Mouse (Mus musculus) heart, embryonic 13.5 days (tissue): ENCODE measurements around the gene Slc25a11. TPM values are rescaled to one million over a fixed set of nuclear protein-coding genes. Genes with fewer than 3 reads are reported as not detected.

Experiments
- ATAC-seq: fragments of 200-750 bp; cut with Nextera tagmentation; 2 replicates; pipeline ENCODE4 v1.8.0; 2017; ENCODE audit warnings: moderate TSS enrichment; ENCODE audit not compliant: insufficient number of reproducible peaks, low FRiP score, low TSS enrichment; ENCODE audit errors: extremely low read depth
- H3K27ac ChIP-seq: fragments of 300-500 bp; sonication (generic); replicated peaks from 2 replicates; pipeline ENCODE4 v1.5.1; 2015; ENCODE audit warnings: moderate library complexity, mild to moderate bottlenecking, inconsistent platforms
- H3K27me3 ChIP-seq: fragments of 300-500 bp; sonication (generic); replicated peaks from 2 replicates; pipeline ENCODE4 v1.6.1; 2015; ENCODE audit warnings: mild to moderate bottlenecking, inconsistent platforms
- H3K36me3 ChIP-seq: fragments of 300-500 bp; sonication (generic); 2 replicates; pipeline ENCODE4 v1.6.1; 2015; ENCODE audit warnings: mild to moderate bottlenecking, inconsistent platforms
- H3K4me1 ChIP-seq: fragments of 300-500 bp; sonication (generic); 2 replicates; pipeline ENCODE4 v1.6.1; 2015; ENCODE audit warnings: inconsistent platforms
- H3K4me2 ChIP-seq: fragments of 300-500 bp; sonication (generic); 2 replicates; pipeline ENCODE4 v1.6.1; 2015; ENCODE audit warnings: inconsistent platforms, mild to moderate bottlenecking, moderate library complexity
- H3K4me3 ChIP-seq: fragments of 300-500 bp; sonication (generic); 2 replicates; pipeline ENCODE4 v1.5.1; 2015; ENCODE audit warnings: moderate library complexity, mild to moderate bottlenecking, inconsistent platforms
- H3K9ac ChIP-seq: fragments of 300-500 bp; sonication (generic); 2 replicates; pipeline ENCODE4 v1.6.1; 2015; ENCODE audit warnings: inconsistent platforms, mild to moderate bottlenecking, moderate library complexity
- H3K9me3 ChIP-seq: fragments of 300-500 bp; sonication (generic); 2 replicates; pipeline ENCODE4 v1.6.1; 2016; ENCODE audit warnings: inconsistent platforms
- WGBS: fragments of 180-500 bp; shearing (Covaris S2); methylation state at CpG from one replicate; pipeline ENCODE4 v1.1.7; 2015; ENCODE audit warnings: mixed read lengths; 5-methylcytosine and 5-hydroxymethylcytosine counted together
- polyA plus RNA-seq: library from polyadenylated mRNA; unstranded; fragments of >200 nt; fragmentation: Nextera tagmentation; extraction: Ambion mirVana; gene quantifications from 2 replicates; pipeline ENCODE4 v1.2.1, GENCODE M21; 2015

The Slc25a11 gene
- polyA plus RNA-seq, 1 experiment from 2014 or later: 234 TPM

- peak; percentile 58; the same call in 1 of the 2 replicates for ATAC-seq
- peaks cover 19% of the 10 kb centered on the region for H3K27me3 ChIP-seq
- peaks cover 37% of the 10 kb centered on the region for H3K36me3 ChIP-seq
- H3K4me1 ChIP-seq: peaks cover 18% of the 10 kb centered on the region
- H3K4me3 ChIP-seq: peak overlapping the region; percentile 55
- H3K9ac ChIP-seq: peak overlapping the region; percentile 82
- H3K27ac ChIP-seq: peak overlapping the region; percentile 58
- WGBS: 1% methylated on average over 17 of the region's 17 CpGs
- H3K9me3 ChIP-seq: no peaks in the 10 kb centered on the region
- peak overlapping the region; percentile 95 for H3K4me2 ChIP-seq
Observed at GRCm38 (mm10) chr11:70615074-70615473, 32.2 kb downstream of the Slc25a11 start.

DNA sequence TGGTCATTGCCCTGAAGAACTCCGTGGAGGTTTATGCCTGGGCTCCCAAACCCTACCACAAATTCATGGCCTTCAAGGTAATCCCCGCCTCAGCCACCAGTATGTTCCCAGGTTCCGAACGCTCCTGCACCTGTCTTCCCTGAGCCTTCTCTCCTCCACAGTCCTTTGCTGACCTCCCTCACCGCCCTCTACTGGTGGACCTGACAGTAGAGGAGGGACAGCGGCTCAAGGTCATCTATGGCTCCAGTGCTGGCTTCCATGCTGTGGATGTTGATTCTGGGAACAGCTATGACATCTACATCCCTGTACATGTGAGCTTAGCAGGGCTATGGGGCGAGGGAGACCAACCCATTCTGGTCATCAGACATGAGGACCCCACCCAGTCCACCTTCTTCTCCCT, 34.8 kb downstream of the Slc25a11 start:
- H3K4me3 ChIP-seq: no peak overlapping the region
- peaks cover 18% of the 10 kb centered on the region for H3K4me1 ChIP-seq
- ATAC-seq: no peak
- peaks cover 17% of the 10 kb centered on the region for H3K27me3 ChIP-seq
- H3K27ac ChIP-seq: no peak overlapping the region
- H3K4me2 ChIP-seq: no peak overlapping the region
- H3K9me3 ChIP-seq: no peaks in the 10 kb centered on the region
- H3K36me3 ChIP-seq: peaks cover 63% of the 10 kb centered on the region
- no peak overlapping the region for H3K9ac ChIP-seq
- WGBS: 76% methylated on average over 7 of the region's 7 CpGs

DNA sequence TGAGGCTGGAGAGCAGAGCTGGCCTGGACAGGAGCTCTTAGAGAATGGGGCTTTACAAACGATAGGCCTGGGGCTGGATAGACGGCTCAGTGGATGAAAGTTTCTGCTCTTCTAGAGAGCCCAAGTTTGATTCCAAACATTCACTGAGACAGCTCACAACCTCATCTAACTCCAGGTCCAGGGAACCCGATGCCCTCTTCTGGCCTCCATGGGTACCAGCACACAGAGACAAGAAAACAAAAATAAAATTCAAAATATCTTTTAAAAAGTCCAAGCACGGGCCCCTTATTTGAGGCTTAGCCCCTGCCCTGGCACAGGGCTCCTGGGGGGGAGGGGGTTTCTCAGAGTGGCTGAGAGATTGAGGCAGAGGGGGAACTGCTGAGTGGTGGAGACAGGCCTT, 36.5 kb downstream of the Slc25a11 start:
- WGBS: 82% methylated on average over 4 of the region's 4 CpGs
- no peaks in the 10 kb centered on the region for H3K9me3 ChIP-seq
- ATAC-seq: no peak
- no peak overlapping the region for H3K4me3 ChIP-seq
- peaks cover 80% of the 10 kb centered on the region for H3K36me3 ChIP-seq
- H3K9ac ChIP-seq: no peak overlapping the region
- H3K4me1 ChIP-seq: peaks cover 16% of the 10 kb centered on the region
- H3K27me3 ChIP-seq: 0 out of 2 replicates have a peak, but pooled peaks cover under 1% of the 10 kb centered on the region
- H3K27ac ChIP-seq: no peak overlapping the region
- no peak overlapping the region for H3K4me2 ChIP-seq

GRCm38 (mm10) chr11:70608381-70609066, 38.8 kb downstream of the Slc25a11 start:
- no peaks in the 10 kb centered on the region for H3K9me3 ChIP-seq
- no peak overlapping the region for H3K4me2 ChIP-seq
- no peak for ATAC-seq
- no peak overlapping the region for H3K4me3 ChIP-seq
- no peak overlapping the region for H3K27ac ChIP-seq
- 85% methylated on average over 26 of the region's 26 CpGs for WGBS
- no peaks in the 10 kb centered on the region for H3K27me3 ChIP-seq
- H3K9ac ChIP-seq: no peak overlapping the region
- peaks cover 99% of the 10 kb centered on the region for H3K36me3 ChIP-seq
- H3K4me1 ChIP-seq: no peaks in the 10 kb centered on the region

GRCm38 (mm10) chr11:70607611-70608010, 39.7 kb downstream of the Slc25a11 start:
- Histone ChIP-seq H3K4me3 (no peak overlapping the region), H3K27ac (no peak overlapping the region), H3K27me3 (no peaks in the 10 kb centered on the region), H3K36me3 (peaks cover 99% of the 10 kb centered on the region), H3K9ac (no peak overlapping the region), H3K4me2 (no peak overlapping the region), H3K4me1 (no peaks in the 10 kb centered on the region), H3K9me3 (no peaks in the 10 kb centered on the region)
- WGBS: 87% methylated on average over 9 of the region's 9 CpGs
- no peak for ATAC-seq

DNA sequence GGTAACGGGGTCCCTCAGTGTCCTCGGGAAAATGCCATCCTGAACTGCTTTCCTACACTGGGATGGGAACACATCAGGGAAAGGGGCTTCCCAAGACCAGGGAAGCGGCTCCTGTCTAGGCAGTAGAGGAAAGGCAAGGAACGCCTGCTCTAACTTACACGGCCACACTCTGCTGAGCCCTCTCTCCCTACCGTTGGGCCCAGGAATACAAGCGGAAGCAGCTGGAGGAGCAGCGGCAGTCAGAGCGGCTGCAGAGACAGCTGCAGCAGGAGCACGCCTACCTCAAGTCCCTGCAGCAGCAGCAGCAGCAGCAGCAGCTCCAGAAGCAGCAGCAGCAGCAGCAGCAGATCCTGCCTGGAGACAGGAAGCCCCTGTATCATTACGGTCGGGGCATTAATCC, 40.6 kb downstream of the Slc25a11 start:
- no peaks in the 10 kb centered on the region for H3K4me1 ChIP-seq
- no peak overlapping the region for H3K27ac ChIP-seq
- ATAC-seq: no peak
- H3K9ac ChIP-seq: no peak overlapping the region
- H3K4me2 ChIP-seq: no peak overlapping the region
- no peaks in the 10 kb centered on the region for H3K9me3 ChIP-seq
- H3K27me3 ChIP-seq: no peaks in the 10 kb centered on the region
- 67% methylated on average over 12 of the region's 12 CpGs for WGBS
- peaks cover 98% of the 10 kb centered on the region for H3K36me3 ChIP-seq
- H3K4me3 ChIP-seq: no peak overlapping the region

- Histone ChIP-seq H3K36me3 (peaks cover 87% of the 10 kb centered on the region), H3K4me3 (no peak overlapping the region), H3K4me1 (no peaks in the 10 kb centered on the region), H3K9ac (no peak overlapping the region), H3K27me3 (no peaks in the 10 kb centered on the region), H3K27ac (no peak overlapping the region), H3K4me2 (no peak overlapping the region), H3K9me3 (no peaks in the 10 kb centered on the region)
- ATAC-seq: no peak
- 49% methylated on average over 14 of the region's 14 CpGs for WGBS
Observed at GRCm38 (mm10) chr11:70605024-70605566, 42.2 kb downstream of the Slc25a11 start.

- H3K9ac ChIP-seq: no peak overlapping the region
- no peak overlapping the region for H3K27ac ChIP-seq
- 89% methylated on average over 9 of the region's 9 CpGs for WGBS
- no peaks in the 10 kb centered on the region for H3K27me3 ChIP-seq
- H3K4me1 ChIP-seq: peaks cover 25% of the 10 kb centered on the region
- H3K9me3 ChIP-seq: no peaks in the 10 kb centered on the region
- ATAC-seq: no peak
- H3K4me3 ChIP-seq: no peak overlapping the region
- peaks cover 53% of the 10 kb centered on the region for H3K36me3 ChIP-seq
- H3K4me2 ChIP-seq: no peak overlapping the region
Observed at GRCm38 (mm10) chr11:70598451-70598953, 48.8 kb downstream of the Slc25a11 start.

DNA sequence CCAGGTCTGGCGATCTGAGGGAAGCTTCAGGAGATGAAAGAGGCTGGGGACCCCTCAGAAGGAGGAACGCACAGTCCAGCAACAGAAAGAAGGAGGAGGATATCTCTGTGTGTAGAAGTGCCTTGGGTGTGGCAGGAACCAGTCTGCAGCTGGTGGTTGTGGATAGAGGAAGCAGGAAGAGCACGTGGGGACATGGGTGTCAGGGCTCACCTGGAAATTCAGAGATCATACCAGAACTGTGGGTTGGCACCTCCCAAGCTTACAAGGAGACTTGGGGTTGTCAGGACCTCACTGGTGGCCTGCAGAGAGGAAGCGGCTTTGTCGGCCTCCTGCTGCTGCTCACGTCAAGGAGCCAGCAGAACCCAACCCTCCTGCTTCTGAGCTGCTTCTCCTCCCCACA, 50.0 kb downstream of the Slc25a11 start:
- H3K27me3 ChIP-seq: no peaks in the 10 kb centered on the region
- H3K9me3 ChIP-seq: no peaks in the 10 kb centered on the region
- H3K4me1 ChIP-seq: peaks cover 26% of the 10 kb centered on the region
- 74% methylated on average over 6 of the region's 6 CpGs for WGBS
- peaks cover 43% of the 10 kb centered on the region for H3K36me3 ChIP-seq
- no peak overlapping the region for H3K9ac ChIP-seq
- no peak for ATAC-seq
- H3K27ac ChIP-seq: no peak overlapping the region
- H3K4me3 ChIP-seq: no peak overlapping the region
- H3K4me2 ChIP-seq: no peak overlapping the region

DNA sequence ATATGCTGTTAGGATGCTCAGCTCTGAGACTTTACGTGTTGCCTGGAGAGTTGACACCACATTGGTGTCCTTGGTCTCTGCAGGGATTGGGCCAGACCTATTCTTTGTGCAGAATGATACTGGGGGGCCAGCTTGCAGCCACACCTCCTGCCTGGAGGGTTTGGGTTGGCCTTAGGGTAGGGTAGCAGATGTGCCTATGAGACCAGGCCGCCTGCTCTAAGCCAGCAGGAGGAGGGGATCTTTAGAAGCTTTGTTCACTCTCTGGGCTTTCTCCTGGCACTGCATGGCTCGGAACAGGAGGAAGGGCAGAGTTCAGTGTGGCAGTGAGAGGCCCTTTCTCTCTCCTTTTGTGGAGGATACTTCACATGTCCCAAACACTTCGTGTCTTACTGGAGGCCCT, 51.2 kb downstream of the Slc25a11 start:
- Histone ChIP-seq H3K9ac (no peak overlapping the region), H3K9me3 (no peaks in the 10 kb centered on the region), H3K4me3 (no peak overlapping the region), H3K27me3 (no peaks in the 10 kb centered on the region), H3K27ac (no peak overlapping the region; the same call in 1 of the 2 replicates), H3K4me2 (no peak overlapping the region), H3K36me3 (peaks cover 32% of the 10 kb centered on the region), H3K4me1 (peaks cover 26% of the 10 kb centered on the region)
- no peak for ATAC-seq
- WGBS: 72% methylated on average over 4 of the region's 4 CpGs

DNA sequence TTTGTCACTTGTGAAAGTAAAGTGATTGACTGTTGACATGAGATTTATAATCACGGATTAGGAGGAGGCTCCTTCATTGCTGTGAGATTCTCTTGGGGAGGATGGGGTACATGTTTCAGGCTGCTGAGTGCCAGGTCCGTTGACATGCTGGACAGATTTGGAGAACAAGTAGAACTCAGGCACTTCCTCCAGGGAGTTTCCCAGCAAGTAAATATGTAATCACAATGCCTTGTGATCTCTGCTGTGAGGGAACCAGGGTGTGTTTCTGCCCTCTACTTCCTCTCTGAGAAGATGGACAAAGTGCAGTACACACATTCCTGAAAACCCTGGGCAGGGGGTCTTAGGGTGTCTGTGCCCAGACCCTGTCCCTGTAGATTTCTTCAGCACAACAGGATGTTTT, 51.6 kb downstream of the Slc25a11 start:
- Histone ChIP-seq H3K4me2 (no peak overlapping the region), H3K4me1 (peaks cover 26% of the 10 kb centered on the region), H3K9ac (no peak overlapping the region), H3K36me3 (peaks cover 32% of the 10 kb centered on the region), H3K4me3 (no peak overlapping the region), H3K9me3 (no peaks in the 10 kb centered on the region), H3K27ac (no peak overlapping the region), H3K27me3 (no peaks in the 10 kb centered on the region)
- WGBS: 51% methylated on average over 2 of the region's 2 CpGs
- no peak for ATAC-seq
